Mouse (Mus musculus) hindbrain, embryonic 16.5 days (tissue): ENCODE data around the gene Anxa6. TPM values are rescaled to one million over a fixed set of nuclear protein-coding genes. Genes with fewer than 3 reads are reported as not detected.

ENCODE experiments used
- ATAC-seq: fragments of 200-750 bp; cut with Nextera tagmentation; 2 replicates; pipeline ENCODE4 v1.8.0; 2017; ENCODE audit warnings: moderate TSS enrichment, moderate library complexity
- H3K27ac ChIP-seq: fragments of 300-500 bp; sonication (generic); 2 replicates; pipeline ENCODE4 v1.5.1; 2014; ENCODE audit warnings: low read depth, mild to moderate bottlenecking, control low read depth, low read length, moderate library complexity
- H3K27me3 ChIP-seq: fragments of 300-500 bp; sonication (generic); replicated peaks from 2 replicates; pipeline ENCODE4 v1.6.1; 2014; ENCODE audit warnings: low read length; ENCODE audit not compliant: control insufficient read depth, insufficient read depth
- H3K36me3 ChIP-seq: fragments of 300-500 bp; sonication (generic); 2 replicates; pipeline ENCODE4 v1.6.1; 2014; ENCODE audit warnings: mild to moderate bottlenecking, low read length, moderate library complexity, mixed read lengths; ENCODE audit not compliant: control insufficient read depth, insufficient read depth
- H3K4me1 ChIP-seq: fragments of 300-500 bp; sonication (generic); 2 replicates; pipeline ENCODE4 v1.6.1; 2014; ENCODE audit warnings: low read depth, low read length; ENCODE audit not compliant: control insufficient read depth, insufficient read depth
- H3K4me2 ChIP-seq: fragments of 300-500 bp; sonication (generic); 2 replicates; pipeline ENCODE4 v1.6.1; 2014; ENCODE audit warnings: mild to moderate bottlenecking, low read length, control low read depth, moderate library complexity
- H3K4me3 ChIP-seq: fragments of 300-500 bp; sonication (generic); 2 replicates; pipeline ENCODE4 v1.5.1; 2014; ENCODE audit warnings: mild to moderate bottlenecking, low read length, control low read depth, moderate library complexity
- H3K9ac ChIP-seq: fragments of 300-500 bp; sonication (generic); 2 replicates; pipeline ENCODE4 v1.6.1; 2014; ENCODE audit warnings: low read depth, mild to moderate bottlenecking, control low read depth, low read length, moderate library complexity
- H3K9me3 ChIP-seq: fragments of 300-500 bp; sonication (generic); 2 replicates; pipeline ENCODE4 v1.6.1; 2014; ENCODE audit warnings: mild to moderate bottlenecking, low read length, moderate library complexity; ENCODE audit not compliant: control insufficient read depth
- WGBS: fragments of 180-500 bp; shearing (Covaris S2); extraction: QIAGEN DNeasy Blood & Tissue Kit; methylation state at CpG from one replicate; pipeline ENCODE4 v1.1.7; 2014; 5-methylcytosine and 5-hydroxymethylcytosine counted together
- polyA plus RNA-seq: library from polyadenylated mRNA; unstranded; fragments of >200 nt; fragmentation: Nextera tagmentation; extraction: Ambion mirVana; gene quantifications from 2 replicates; pipeline ENCODE4 v1.2.1, GENCODE M21; 2015

The Anxa6 gene
- polyA plus RNA-seq, 1 experiment from 2014 or later, result 72.4 TPM

- H3K4me3 ChIP-seq, result no peak overlapping the region
- H3K9me3 ChIP-seq, result no peaks in the 10 kb centered on the region
- WGBS, result 51% methylated on average over 5 of the region's 5 CpGs
- peaks cover 22% of the 10 kb centered on the region for H3K4me1 ChIP-seq
- H3K27ac ChIP-seq, result peak overlapping the region; percentile 80
- no peak overlapping the region; the same call in 1 of the 2 replicates for H3K4me2 ChIP-seq
- H3K27me3 ChIP-seq, result no peaks in the 10 kb centered on the region
- no peaks in the 10 kb centered on the region for H3K36me3 ChIP-seq
- no peak for ATAC-seq
- no peak overlapping the region for H3K9ac ChIP-seq
Measured at GRCm38 (mm10) chr11:55022508-55022907, 10.7 kb downstream of the Anxa6 start.

DNA sequence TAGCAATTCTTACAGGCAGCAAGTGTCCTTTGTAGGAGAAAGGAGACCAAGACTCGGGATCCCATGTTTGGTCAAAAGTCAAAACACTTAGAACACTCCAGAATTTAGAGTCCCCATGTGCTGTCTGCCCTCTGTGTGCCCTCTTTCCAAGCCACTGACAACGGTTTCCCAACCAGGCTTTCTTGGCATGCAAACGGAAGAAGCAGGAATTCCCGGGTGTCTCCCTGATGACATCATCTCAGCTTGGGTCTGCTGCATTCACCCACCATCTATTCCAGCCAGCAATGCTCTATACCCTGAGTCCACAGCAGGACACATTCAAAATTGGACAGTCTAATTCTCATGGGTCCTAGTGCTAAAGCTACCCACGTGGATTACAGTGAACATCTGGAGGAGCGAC, 11.4 kb downstream of the Anxa6 start:
- no peaks in the 10 kb centered on the region for H3K9me3 ChIP-seq
- H3K27ac ChIP-seq, result peak overlapping the region; percentile 80; the same call in 1 of the 2 replicates
- no peaks in the 10 kb centered on the region for H3K27me3 ChIP-seq
- H3K4me2 ChIP-seq, result no peak overlapping the region
- no peaks in the 10 kb centered on the region for H3K36me3 ChIP-seq
- no peak for ATAC-seq
- no peak overlapping the region for H3K4me3 ChIP-seq
- no peak overlapping the region for H3K9ac ChIP-seq
- H3K4me1 ChIP-seq, result peaks cover 25% of the 10 kb centered on the region
- WGBS, result 56% methylated on average over 6 of the region's 6 CpGs

DNA sequence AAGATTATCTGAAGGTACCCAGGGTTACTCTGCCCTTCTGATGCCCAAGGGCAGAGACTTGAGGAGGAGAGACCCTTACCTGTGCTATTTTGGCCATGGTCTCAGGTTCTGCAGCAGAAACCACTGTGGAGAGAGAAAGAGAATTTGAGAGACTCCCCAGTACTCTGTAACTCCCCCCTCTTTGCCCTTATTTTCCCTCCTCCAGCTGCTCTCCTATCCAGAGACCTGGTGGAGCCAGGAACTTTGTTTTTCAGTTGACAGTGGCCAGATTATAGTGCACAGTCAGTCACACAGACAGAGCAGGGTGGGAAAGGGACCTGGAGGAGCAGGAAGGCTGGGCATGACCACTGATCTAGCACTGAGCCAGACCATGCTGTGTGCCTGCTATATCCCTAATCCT, 11.8 kb downstream of the Anxa6 start:
- no peak for ATAC-seq
- H3K4me3 ChIP-seq, result no peak overlapping the region
- no peak overlapping the region for H3K9ac ChIP-seq
- H3K9me3 ChIP-seq, result no peaks in the 10 kb centered on the region
- H3K4me2 ChIP-seq, result no peak overlapping the region
- no peaks in the 10 kb centered on the region for H3K36me3 ChIP-seq
- peaks cover 28% of the 10 kb centered on the region for H3K4me1 ChIP-seq
- H3K27ac ChIP-seq, result no peak overlapping the region
- H3K27me3 ChIP-seq, result no peaks in the 10 kb centered on the region

GRCm38 (mm10) chr11:55019711-55020110, 13.5 kb downstream of the Anxa6 start:
- no peak for ATAC-seq
- H3K27me3 ChIP-seq, result no peaks in the 10 kb centered on the region
- 96% methylated on average over 2 of the region's 2 CpGs for WGBS
- no peak overlapping the region for H3K27ac ChIP-seq
- H3K4me3 ChIP-seq, result no peak overlapping the region
- H3K36me3 ChIP-seq, result no peaks in the 10 kb centered on the region
- no peaks in the 10 kb centered on the region for H3K9me3 ChIP-seq
- no peak overlapping the region for H3K4me2 ChIP-seq
- no peak overlapping the region for H3K9ac ChIP-seq
- H3K4me1 ChIP-seq, result peaks cover 37% of the 10 kb centered on the region

GRCm38 (mm10) chr11:55018034-55018433, 15.2 kb downstream of the Anxa6 start:
- no peak overlapping the region for H3K27ac ChIP-seq
- no peaks in the 10 kb centered on the region for H3K27me3 ChIP-seq
- H3K4me2 ChIP-seq, result no peak overlapping the region
- H3K9me3 ChIP-seq, result no peaks in the 10 kb centered on the region
- peaks cover 33% of the 10 kb centered on the region for H3K4me1 ChIP-seq
- H3K4me3 ChIP-seq, result no peak overlapping the region
- no peak overlapping the region for H3K9ac ChIP-seq
- WGBS, result 72% methylated on average over 6 of the region's 6 CpGs
- no peak for ATAC-seq
- no peaks in the 10 kb centered on the region for H3K36me3 ChIP-seq

DNA sequence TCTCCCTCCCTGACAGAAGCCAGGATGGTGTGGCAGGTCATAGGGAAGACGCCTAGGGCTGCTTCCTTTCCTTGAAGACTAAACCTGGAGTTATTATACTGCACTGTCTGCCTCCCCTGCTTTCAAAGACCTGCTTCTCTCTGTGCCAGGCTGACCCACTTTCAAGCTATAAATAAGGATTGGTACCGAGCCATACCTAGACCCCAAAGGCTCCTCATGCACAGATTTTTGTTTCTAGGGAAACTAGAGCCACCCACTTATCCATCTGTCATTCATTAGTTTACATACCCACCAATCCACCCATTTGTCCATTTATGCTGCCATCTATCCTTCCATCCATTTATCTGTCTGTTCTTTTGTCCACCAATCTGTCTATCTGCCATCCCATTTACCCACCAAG, 16.0 kb downstream of the Anxa6 start:
- Histone ChIP-seq H3K4me2 (no peak overlapping the region), H3K4me1 (peaks cover 25% of the 10 kb centered on the region), H3K9ac (no peak overlapping the region), H3K9me3 (no peaks in the 10 kb centered on the region), H3K4me3 (no peak overlapping the region), H3K36me3 (no peaks in the 10 kb centered on the region), H3K27ac (no peak overlapping the region), H3K27me3 (no peaks in the 10 kb centered on the region)
- 72% methylated on average over 2 of the region's 2 CpGs for WGBS
- ATAC-seq, result no peak

- H3K4me1 ChIP-seq, result peaks cover 20% of the 10 kb centered on the region
Measured at GRCm38 (mm10) chr11:55016758-55017157, 16.5 kb downstream of the Anxa6 start.

DNA sequence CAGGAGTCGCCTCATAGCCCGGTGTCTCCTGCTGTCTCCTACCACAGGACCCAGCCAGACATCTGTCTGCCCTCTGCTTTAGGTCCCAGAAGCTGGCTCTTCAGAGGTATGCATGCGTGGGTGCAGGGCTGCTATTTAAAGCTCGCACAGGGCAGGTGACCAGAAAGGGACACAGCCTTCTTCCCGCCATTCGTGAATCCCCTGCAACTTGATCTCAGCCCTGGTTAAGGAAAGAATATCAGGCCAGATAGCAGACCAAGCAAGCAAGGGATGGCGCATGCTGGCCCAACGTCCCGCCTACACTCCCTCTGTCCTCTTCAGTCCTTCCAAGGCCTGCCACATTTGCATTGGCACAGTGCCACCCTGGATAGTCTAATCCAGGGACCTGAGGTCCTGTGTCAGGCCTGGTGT, 17.4 kb downstream of the Anxa6 start:
- H3K4me1 ChIP-seq, result peaks cover 18% of the 10 kb centered on the region
- no peak overlapping the region for H3K4me3 ChIP-seq
- H3K27me3 ChIP-seq, result no peaks in the 10 kb centered on the region
- H3K4me2 ChIP-seq, result no peak overlapping the region
- WGBS, result 52% methylated on average over 9 of the region's 9 CpGs
- no peaks in the 10 kb centered on the region for H3K9me3 ChIP-seq
- peak; percentile 86 for ATAC-seq
- H3K36me3 ChIP-seq, result no peaks in the 10 kb centered on the region
- H3K9ac ChIP-seq, result no peak overlapping the region
- peak overlapping the region; percentile 76 for H3K27ac ChIP-seq

More at GRCm38 (mm10) chr11:55016758-55017157, 16.5 kb downstream of the Anxa6 start:
- ATAC-seq, result no peak
- no peak overlapping the region for H3K27ac ChIP-seq
- H3K4me2 ChIP-seq, result no peak overlapping the region
- H3K4me3 ChIP-seq, result no peak overlapping the region
- H3K36me3 ChIP-seq, result no peaks in the 10 kb centered on the region
- H3K9ac ChIP-seq, result no peak overlapping the region
- H3K27me3 ChIP-seq, result no peaks in the 10 kb centered on the region
- no peaks in the 10 kb centered on the region for H3K9me3 ChIP-seq
- 33% methylated on average over 1 of the region's 1 CpGs for WGBS

- Histone ChIP-seq H3K9me3 (no peaks in the 10 kb centered on the region), H3K4me2 (no peak overlapping the region), H3K36me3 (peaks cover 3% of the 10 kb centered on the region; the same call in 1 of the 2 replicates), H3K9ac (no peak overlapping the region), H3K4me1 (peaks cover 18% of the 10 kb centered on the region), H3K27ac (peak overlapping the region; percentile 76), H3K27me3 (no peaks in the 10 kb centered on the region), H3K4me3 (no peak overlapping the region)
- 47% methylated on average over 3 of the region's 3 CpGs for WGBS
- peak; percentile 86 for ATAC-seq
Measured at GRCm38 (mm10) chr11:55015264-55015663, 18.0 kb downstream of the Anxa6 start.

DNA sequence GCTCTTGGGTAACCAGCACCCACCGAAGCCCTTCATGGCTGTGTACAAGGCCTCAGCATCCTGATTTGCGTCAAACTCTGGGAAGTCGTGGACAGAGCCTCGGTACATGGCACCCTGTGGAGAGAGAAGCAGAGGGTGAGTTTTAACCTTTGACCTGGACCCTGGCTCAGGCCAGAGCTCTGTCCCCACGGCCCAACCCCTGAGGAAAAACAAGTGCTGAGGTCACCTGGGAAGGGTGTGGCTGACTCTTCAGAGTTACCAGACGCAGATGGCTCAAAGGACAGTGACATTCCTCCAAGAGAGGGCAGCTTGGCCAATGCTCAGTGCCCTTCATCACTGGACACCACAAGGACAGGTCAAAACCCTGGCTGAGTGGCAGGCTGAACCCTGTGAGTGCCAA, 19.4 kb downstream of the Anxa6 start:
- no peak overlapping the region for H3K4me3 ChIP-seq
- H3K36me3 ChIP-seq, result peaks cover 5% of the 10 kb centered on the region
- H3K27ac ChIP-seq, result no peak overlapping the region
- no peak overlapping the region for H3K4me2 ChIP-seq
- 75% methylated on average over 6 of the region's 6 CpGs for WGBS
- no peaks in the 10 kb centered on the region for H3K27me3 ChIP-seq
- no peak for ATAC-seq
- no peak overlapping the region for H3K9ac ChIP-seq
- no peaks in the 10 kb centered on the region for H3K9me3 ChIP-seq
- H3K4me1 ChIP-seq, result peaks cover 18% of the 10 kb centered on the region
